Mouse (Mus musculus) common myeloid progenitor, adult 5-6 weeks (primary cell): ENCODE results near the gene 4930467E23Rik. TPM values are rescaled to one million over a fixed set of nuclear protein-coding genes. Genes with fewer than 3 reads are reported as not detected.
"Not testable (repeated sequence)": the region's sequence is repeated elsewhere in the genome, so short reads cannot be mapped to it uniquely, and the experiment has no call there.

Experiments
- ATAC-seq: replicated peaks from 2 replicates; pipeline ENCODE4 v1.8.0; 2016; ENCODE audit warnings: low read depth, mild to moderate bottlenecking, moderate TSS enrichment, inconsistent platforms; ENCODE audit not compliant: poor library complexity, severe bottlenecking
- total RNA-seq: library from RNA; stranded (forward); fragments of 200-1000, 187-1606 nt; gene quantifications from 2 replicates; pipeline ENCODE4 v1.2.3, GENCODE M21; 2017

The 4930467E23Rik gene
- not detected in 2 replicates for total RNA-seq

GRCm38 (mm10) chr8:19729276-19729675 lies at the start of gene 4930467E23Rik:
Gene 4930467E23Rik (plus strand): TSS chr8:19729576.
- not testable (repeated sequence) for ATAC-seq

DNA sequence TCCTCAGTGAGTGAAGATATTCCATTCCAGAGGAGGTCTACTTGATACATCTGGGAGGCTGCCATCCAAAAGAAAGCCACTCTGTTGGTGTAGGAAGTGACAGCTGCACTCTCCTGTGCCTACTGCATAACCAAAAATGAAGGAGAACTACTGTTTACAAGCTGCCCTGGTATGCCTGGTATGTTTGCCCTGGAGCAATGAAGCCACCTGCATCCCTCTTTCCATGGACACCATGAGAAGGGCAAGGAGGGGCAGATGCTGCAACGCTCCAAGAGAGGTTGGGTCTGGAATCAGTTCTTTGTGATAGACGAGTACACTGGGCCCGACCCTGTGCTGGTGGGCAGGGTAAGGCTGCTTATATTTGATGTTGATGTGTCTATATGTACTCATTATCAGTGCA lies 47.1 kb upstream of the 4930467E23Rik start:
- ATAC-seq, result not testable (repeated sequence)

- not testable (repeated sequence) for ATAC-seq
Observed at GRCm38 (mm10) chr8:19685476-19685875, 43.9 kb upstream of the 4930467E23Rik start.

- not testable (repeated sequence) for ATAC-seq
Observed at GRCm38 (mm10) chr8:19688802-19689525, 40.4 kb upstream of the 4930467E23Rik start.

DNA sequence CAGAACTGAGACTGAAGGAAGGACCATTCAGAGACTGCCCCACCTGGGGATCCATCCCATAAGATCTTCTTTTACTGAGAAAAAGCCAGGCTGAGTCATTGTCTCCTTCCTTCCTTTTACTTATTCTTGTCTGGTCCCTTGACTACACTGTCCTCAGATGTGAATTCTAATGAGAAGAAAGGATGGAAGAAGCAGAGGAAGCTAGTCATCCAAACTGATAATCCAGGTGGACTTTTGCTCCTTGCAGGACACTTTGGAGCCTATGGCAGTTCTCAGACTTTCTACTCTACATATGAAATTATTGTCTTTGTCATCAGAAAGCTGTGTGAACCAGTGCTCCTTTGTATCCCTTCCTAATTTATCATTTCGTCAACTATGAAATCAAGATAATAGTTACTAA lies 39.6 kb upstream of the 4930467E23Rik start:
- not testable (repeated sequence) for ATAC-seq

GRCm38 (mm10) chr8:19691421-19691820 lies 38.0 kb upstream of the 4930467E23Rik start:
- ATAC-seq, result not testable (repeated sequence)

GRCm38 (mm10) chr8:19697497-19698077 lies 31.8 kb upstream of the 4930467E23Rik start:
- ATAC-seq, result not testable (repeated sequence)

- ATAC-seq, result not testable (repeated sequence)
Observed at GRCm38 (mm10) chr8:19698123-19698522, 31.3 kb upstream of the 4930467E23Rik start.

DNA sequence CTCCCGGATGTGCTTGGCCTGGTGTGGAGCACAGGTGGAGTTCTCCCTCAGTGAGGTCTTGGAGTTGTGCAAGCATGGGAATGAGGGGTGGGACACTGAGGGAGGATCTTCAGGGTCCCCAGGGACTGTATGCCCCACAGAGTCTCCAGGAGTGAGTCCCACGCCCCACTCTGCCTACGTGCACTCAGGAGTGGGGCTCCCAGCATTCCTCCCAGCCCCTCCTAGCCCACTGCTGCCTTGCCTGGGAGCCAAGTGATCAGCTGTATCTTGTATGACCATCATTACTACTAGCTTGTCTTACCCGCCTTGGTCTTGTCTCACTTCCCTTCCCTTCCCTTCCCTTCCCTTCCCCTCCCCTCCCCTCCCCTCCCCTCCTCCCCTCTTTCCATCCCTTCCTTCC lies 30.7 kb upstream of the 4930467E23Rik start:
- ATAC-seq, result not testable (repeated sequence)

- not testable (repeated sequence) for ATAC-seq
Observed at GRCm38 (mm10) chr8:19701326-19701725, 28.1 kb upstream of the 4930467E23Rik start.

GRCm38 (mm10) chr8:19702276-19702675 lies 27.1 kb upstream of the 4930467E23Rik start:
- ATAC-seq, result not testable (repeated sequence)

DNA sequence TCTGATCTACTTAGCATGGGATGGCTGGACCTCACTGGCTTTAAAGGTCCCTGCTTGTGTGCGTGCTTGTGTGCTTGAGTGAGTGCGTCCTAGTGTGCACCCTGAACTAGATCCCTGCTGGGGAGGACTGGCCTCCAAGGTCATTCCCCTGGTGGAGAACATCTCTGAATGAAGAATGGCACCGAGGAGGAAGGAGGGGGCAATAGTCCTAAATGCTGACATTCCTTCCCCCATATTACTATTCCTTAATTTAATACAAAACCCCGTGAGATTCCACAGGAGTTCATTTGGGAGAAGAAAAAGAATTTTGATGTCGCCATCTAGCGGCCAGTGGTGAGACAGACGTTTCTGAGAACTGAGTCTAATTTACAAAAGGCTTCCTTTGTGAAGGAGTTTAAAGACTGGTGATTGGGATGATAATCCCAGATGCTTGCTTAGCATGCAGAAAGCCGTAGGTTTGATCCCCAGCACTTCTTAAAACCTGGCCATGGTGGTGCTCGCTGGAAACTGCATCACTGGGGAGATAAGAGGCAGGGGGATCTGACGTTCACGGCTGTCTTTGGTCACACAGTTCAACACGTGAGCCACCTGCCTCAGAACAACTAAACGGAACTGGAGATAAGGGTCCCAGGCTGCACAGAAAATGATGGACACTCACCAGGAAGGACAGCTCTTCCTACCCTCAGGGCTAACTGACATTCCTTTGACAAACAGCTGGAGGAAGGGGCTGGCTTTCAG lies 26.2 kb upstream of the 4930467E23Rik start:
- ATAC-seq, result peak; percentile 81

GRCm38 (mm10) chr8:19703906-19704305 lies 25.5 kb upstream of the 4930467E23Rik start:
- ATAC-seq, result not testable (repeated sequence)

GRCm38 (mm10) chr8:19704441-19705215 lies 24.7 kb upstream of the 4930467E23Rik start:
- ATAC-seq, result peak; percentile 63; the same call in 1 of the 2 replicates

- not testable (repeated sequence) for ATAC-seq
Observed at GRCm38 (mm10) chr8:19705216-19705600, 24.2 kb upstream of the 4930467E23Rik start.

DNA sequence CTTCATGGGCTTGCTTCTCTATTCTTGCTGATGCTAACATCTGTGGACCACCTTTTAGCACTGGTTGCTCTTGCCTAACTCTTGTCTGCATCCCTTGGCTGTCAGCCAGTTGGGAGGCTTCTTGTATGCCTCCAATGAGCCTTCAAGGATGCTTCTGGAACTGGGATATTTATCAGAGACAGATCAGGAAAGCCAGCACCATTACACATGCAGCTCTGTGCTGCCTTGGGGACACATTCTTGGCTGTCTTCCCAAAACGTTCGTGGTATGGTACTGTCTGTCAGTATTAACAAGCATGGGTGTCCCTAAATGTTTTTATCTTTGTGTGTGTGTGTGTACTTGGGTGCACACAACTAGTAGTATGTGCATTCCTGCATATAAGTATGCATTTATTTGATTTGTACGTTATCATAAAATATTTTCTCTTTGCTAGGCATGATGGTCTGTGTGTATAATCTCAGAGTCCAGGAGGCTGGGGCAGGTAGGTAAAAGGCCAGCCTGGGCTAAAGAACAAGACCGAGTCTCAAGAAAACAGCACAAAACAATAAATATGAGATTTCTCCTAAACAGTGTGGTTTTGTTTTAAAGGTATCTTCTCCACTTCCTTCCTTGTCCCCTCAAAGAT lies 23.2 kb upstream of the 4930467E23Rik start:
- ATAC-seq, result not testable (repeated sequence)

- ATAC-seq, result peak; percentile 55; the same call in 1 of the 2 replicates
Observed at GRCm38 (mm10) chr8:19706918-19707760, 22.2 kb upstream of the 4930467E23Rik start.

DNA sequence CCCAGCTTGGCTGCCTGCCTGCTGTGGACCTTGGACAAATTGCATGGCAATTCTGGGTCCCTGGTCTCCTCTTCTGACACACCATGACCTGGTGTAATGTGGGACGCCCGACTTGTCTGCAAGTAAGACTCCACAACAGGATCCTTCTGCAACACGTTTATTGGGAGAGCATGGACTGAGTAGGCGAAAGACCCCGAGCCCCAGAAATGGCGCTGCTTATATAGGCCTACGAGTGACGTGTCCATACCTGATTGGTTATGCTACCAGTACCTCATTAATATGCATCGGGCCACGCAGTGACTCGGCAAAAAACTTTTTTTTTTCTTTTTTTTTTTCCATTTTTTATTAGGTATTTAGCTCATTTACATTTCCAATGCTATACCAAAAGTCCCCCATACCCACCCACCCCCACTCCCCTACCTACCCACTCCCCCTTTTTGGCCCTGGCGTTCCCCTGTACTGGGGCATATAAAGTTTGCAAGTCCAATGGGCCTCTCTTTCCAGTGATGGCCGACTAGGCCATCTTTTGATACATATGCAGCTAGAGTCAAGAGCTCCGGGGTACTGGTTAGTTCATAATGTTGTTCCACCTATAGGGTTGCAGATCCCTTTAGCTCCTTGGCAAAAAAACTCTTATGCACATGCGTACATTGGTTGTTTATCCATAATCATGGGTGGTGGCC lies 21.5 kb upstream of the 4930467E23Rik start:
- ATAC-seq, result not testable (repeated sequence)
